Mouse (Mus musculus) left cerebral cortex, postnatal 25 days (tissue): ENCODE measurements around the gene Epha6. TPM values are rescaled to one million over a fixed set of nuclear protein-coding genes. Genes with fewer than 3 reads are reported as not detected.

ENCODE experiments used
- microRNA-seq, 2 experiments: library from miRNA; unstranded; fragments of <30 nt; microRNA quantifications; one replicate each; pipeline ENCODE4 v1.2.0; 2022
- total RNA-seq, 2 experiments: library from RNA; stranded (reverse); gene quantifications; 2 replicates each; pipeline ENCODE4 v1.2.3; 2021

Epha6 gene
- total RNA-seq, 2 experiments from 2014 or later, result 71.1 to 78.3 TPM

Small RNA genes lying within 50 kb of the gene (microRNA-seq; reads per million reads assigned to microRNA genes)
- 0 reads per million in 2 experiments for gene Gm24755
